Mouse (Mus musculus): ENCODE results near the gene Dnajc13.
A peak's percentile ranks its signal among the peaks of the same experiment; 100 is the strongest.

The Dnajc13 gene

GRCm38 (mm10) chr9:104254408-104255180 lies 8.1 kb downstream of the Dnajc13 start:
- DNase-seq, result no peak

- DNase-seq, result no peak
Measured at GRCm38 (mm10) chr9:104252637-104253036, 10.1 kb downstream of the Dnajc13 start.

DNA sequence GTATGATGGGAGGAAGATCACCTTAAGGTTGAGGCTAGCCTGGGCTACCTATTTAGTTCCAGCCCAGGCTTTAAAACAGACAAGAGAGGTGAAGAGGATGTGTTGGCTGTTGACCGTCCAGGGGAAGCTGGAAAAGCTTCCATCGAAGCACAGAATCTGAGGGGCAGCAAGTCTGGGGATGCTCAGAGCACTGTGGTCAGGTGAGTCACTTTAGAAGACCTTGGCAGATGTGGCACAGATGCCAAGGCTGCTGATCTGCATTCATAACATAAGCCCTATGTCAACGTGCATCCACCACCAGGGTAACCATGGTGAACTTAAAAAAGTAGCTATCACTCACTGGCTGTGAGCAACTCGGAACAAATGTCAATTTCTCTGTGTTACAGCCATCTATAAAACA lies 11.0 kb downstream of the Dnajc13 start:
- no peak for DNase-seq

GRCm38 (mm10) chr9:104251111-104251510 lies 11.6 kb downstream of the Dnajc13 start:
- DNase-seq, result no peak

GRCm38 (mm10) chr9:104247307-104247987 lies 15.3 kb downstream of the Dnajc13 start:
- no peak for DNase-seq

- DNase-seq, result peak in 1 of 2 experiments; percentile 8
Measured at GRCm38 (mm10) chr9:104243799-104244466, 18.8 kb downstream of the Dnajc13 start.

- no peak for DNase-seq
Measured at GRCm38 (mm10) chr9:104240146-104240545, 22.6 kb downstream of the Dnajc13 start.

DNA sequence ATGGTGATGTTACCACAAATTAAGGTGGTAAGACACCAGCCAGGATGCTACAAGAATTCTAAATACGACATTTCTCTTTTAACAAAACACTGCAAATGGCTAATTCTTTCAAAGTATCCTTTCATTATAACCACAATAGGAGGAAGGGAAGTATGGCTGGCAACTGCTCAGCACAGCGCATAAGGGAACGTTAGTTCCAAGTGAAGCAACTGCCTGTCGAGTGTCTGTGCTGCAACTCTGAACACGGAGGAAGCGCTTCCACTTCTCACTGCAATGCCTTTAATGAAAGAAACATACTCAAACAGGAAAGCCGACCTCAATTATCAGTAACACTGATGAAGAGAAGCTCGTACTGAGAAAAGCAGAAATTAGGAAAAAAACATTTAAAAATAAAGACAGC lies 23.7 kb downstream of the Dnajc13 start:
- DNase-seq, result no peak

DNA sequence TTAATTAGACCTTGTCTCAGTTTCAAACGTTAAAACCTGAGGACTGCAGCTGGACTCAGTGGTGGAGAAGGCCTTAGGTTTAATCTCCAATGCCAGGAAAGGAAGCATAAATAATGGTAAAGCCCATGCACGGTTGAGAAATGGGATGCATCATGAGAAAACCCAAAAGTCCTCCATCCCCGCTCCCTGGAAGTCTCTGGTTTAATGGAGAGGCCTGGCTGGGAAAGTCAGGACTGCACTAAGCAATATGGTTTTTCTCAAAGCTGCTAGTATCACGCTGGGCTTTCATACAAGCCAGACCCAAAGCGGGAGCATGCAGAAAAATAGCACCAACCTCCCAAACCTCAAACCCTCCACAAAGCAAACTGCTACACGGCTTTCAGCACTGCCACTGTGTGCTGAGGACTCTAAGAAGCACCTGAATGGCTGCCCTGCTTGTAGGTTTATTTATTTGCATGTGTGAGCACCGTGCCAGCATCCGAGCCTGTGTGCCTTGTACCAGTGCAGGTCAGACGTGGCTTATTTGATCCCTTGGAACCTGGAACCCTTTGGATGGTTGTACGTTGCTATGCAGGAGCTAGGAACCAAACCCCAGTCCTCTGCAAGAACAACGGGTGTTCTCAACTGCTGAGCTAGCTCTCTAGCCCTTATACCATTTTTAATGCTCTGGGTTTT lies 26.3 kb downstream of the Dnajc13 start:
- DNase-seq, result no peak

- DNase-seq, result no peak
Measured at GRCm38 (mm10) chr9:104235751-104236150, 27.0 kb downstream of the Dnajc13 start.

DNA sequence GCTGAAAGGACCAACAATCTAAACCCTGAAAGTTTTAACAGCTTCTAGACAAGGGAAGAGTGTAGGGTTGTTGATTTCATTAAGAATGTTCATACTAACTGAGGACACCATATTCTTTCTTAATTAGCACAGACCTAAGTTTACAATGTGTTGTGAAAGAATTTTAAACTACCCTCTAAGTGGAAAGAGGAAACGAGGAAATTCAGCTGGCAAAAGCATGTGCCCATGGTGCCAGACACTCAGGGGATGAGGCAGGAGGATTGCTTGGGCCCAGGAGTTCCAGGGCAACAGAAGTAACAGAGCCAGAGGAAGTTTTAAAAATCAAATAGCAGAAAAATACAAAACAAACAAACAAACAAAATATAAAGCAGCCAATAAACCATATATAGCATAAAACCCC lies 28.9 kb downstream of the Dnajc13 start:
- no peak for DNase-seq

GRCm38 (mm10) chr9:104233060-104233459 lies 29.7 kb downstream of the Dnajc13 start:
- DNase-seq, result no peak

- no peak for DNase-seq
Measured at GRCm38 (mm10) chr9:104232004-104232403, 30.7 kb downstream of the Dnajc13 start.

DNA sequence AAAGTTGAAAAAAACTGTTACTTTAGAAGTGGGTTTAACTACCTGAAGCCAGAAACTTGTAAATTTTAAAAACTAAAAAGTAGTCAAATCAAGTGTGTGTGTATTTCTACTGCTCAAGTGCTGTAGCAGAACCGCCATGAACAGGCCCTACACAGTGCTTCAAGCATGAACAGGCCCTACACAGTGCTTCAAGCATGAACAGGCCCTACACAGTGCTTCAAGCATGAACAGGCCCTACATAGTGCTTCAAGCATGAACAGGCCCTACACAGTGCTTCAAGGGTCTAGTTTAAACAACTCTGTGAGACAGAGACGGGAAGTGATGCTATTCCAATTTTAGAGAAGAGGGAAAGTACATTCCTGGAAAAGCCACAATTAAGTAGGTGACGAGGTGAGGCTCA lies 51.3 kb downstream of the Dnajc13 start:
- no peak for DNase-seq

- peak; percentile 8 to 46 for DNase-seq
Measured at GRCm38 (mm10) chr9:104203851-104204250, 58.9 kb downstream of the Dnajc13 start.

- DNase-seq, result no peak
Measured at GRCm38 (mm10) chr9:104194528-104194927, 68.2 kb downstream of the Dnajc13 start.

GRCm38 (mm10) chr9:104193900-104194299 lies 68.8 kb downstream of the Dnajc13 start:
- DNase-seq, result no peak

DNA sequence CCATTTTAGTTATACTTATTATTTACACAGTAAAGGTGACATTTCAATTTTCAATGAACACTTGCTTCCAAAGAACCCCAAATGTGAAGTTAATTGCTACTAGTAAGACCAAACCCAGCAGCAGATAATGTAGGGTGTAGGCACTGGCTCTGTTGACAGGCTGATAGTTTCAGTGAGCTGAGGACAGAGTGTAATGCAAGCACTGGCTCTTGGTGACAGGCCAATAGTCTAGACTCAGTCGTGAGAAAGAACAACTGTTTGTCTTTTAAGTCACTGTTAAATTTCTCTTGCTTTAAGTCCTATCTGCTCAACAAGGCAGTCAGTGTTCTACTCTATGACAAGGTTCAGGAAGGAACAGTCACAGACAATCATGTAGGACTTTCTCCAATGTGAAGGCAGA lies 69.4 kb downstream of the Dnajc13 start:
- no peak for DNase-seq

DNA sequence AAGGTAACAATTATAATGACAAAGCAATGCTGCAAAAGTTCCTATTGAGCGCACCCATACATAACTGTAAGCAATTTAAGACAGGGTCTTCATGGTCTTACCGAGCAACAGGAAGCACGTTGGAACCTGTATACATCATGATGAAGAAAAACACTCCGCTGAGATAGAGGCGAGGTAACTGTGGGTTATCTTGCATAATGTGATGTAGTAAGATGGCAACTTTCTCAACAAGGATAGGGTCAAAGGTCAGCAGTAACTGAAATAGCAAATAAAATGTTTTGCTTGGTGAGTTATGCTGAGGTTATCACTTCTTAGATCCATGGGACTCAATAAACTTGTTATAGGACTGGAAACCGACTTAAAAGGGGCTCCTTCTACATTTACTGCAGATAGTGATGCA lies 70.2 kb downstream of the Dnajc13 start:
- no peak for DNase-seq

DNA sequence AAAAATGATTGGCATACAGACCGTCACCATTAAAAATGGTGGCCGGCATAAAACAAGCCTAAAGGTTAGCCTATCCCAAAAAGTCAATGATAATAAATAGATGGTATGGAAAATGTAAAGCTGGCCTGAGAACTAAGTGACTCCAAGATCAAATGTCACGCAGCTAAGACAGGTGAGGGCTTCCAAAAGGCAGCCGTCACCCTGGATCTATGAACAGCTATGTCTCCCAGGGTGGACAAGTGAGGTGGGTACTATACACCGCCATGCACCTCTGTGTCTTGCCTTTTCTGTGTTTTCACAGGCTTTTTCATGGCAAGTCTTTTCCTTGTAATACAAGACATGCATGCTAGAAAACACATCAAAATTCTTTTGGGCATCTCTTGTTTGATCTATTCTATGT lies 73.1 kb downstream of the Dnajc13 start:
- DNase-seq, result no peak

DNA sequence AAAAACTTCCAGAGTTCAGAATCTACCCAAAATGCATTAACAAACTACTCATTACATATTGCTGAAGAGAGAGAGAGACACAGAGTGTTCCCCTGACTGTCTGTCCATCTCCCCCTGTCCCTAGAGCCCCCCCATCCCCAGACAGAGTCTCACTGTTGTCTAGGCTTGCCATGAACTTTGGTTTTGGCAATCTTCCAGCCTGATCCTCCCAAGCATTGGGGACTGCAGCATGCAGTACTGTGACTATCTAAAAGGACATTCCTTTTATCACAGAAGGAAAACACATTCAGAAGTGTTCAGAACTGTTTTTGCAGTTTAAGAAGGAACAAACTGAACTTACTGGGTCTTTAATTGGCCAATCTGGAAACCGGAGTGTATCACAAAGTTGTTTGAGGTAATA lies 74.0 kb downstream of the Dnajc13 start:
- no peak for DNase-seq

DNA sequence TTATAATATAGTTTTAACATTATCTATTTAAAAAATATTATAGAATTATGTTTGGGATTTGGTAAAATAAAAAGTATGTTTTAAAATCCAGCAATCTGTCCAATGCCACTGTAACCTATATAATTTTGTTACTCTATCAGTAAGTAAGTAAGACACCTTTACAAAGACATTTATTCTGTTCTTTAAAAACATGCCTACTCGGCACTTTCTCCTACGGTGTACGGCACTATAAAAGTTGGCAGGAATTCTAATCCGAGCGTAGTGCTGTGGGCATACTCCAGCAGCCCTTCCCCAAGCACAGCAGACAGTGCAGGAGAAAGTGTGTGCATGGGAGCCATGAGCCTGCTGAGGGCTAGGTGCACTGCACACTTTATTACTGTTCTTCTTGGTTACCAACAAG lies 75.7 kb downstream of the Dnajc13 start:
- no peak for DNase-seq

GRCm38 (mm10) chr9:104183181-104183580 lies 79.5 kb downstream of the Dnajc13 start:
- no peak for DNase-seq

All from spleen, adult 18-20 months (tissue).